Mouse (Mus musculus) macrophage (primary cell): ENCODE measurements around the gene Rilpl1. TPM values are rescaled to one million over a fixed set of nuclear protein-coding genes. Genes with fewer than 3 reads are reported as not detected.

Experiments
- H3K27ac ChIP-seq: fragments of 350-480 bp; formaldehyde crosslinking; 2 replicates; pipeline ENCODE4 v1.9.0; 2021
- H3K36me3 ChIP-seq: fragments of 350-480 bp; formaldehyde crosslinking; 2 replicates; pipeline ENCODE4 v1.9.0; 2021; ENCODE audit errors: inconsistent target
- H3K4me3 ChIP-seq: fragments of 350-480 bp; formaldehyde crosslinking; 2 replicates; pipeline ENCODE4 v1.9.0; 2021; ENCODE audit errors: inconsistent target
- H3K79me2 ChIP-seq: fragments of 350-480 bp; formaldehyde crosslinking; 2 replicates; pipeline ENCODE4 v1.9.0; 2021; ENCODE audit errors: inconsistent target
- WGBS: methylation state at CpG from one replicate; pipeline ENCODE4 v1.1.7; 2026; ENCODE audit warnings: inconsistent platforms; ENCODE audit not compliant: missing documents; 5-methylcytosine and 5-hydroxymethylcytosine counted together
- polyA plus RNA-seq: library from polyadenylated mRNA; stranded (reverse); fragments of 250-400 nt; gene quantifications from 3 replicates; pipeline ENCODE4 v1.2.4, GENCODE M21; 2018; ENCODE audit warnings: inconsistent platforms

Gene Rilpl1
- polyA plus RNA-seq, 1 experiment from 2014 or later = 9.6 TPM

DNA sequence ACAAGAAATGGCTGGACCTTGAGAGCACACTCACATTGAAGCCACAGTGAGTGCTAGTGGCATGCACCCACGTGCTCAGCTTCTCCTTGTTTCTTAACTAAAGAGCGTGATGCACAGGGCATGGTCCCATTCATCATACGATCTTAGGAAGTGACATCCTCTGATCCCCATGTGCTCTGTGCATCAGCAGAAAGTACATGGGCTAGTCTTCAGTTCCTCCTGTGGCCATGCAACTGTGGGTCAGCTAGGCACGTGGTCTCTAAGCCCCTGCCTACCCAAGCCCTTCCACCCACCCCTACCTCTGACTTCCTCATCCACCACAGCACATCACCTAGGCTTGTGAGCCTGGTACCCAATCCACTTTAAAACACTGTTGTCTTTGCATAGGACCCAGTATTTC is 38.6 kb downstream of the Rilpl1 start:
- Histone ChIP-seq H3K79me2 (peaks cover 13% of the 10 kb centered on the region; the same call in 1 of the 2 replicates), H3K27ac (peak overlapping the region; percentile 87), H3K36me3 (no peaks in the 10 kb centered on the region), H3K4me3 (no peak overlapping the region)
- 11% methylated on average over 4 of the region's 4 CpGs for WGBS

DNA sequence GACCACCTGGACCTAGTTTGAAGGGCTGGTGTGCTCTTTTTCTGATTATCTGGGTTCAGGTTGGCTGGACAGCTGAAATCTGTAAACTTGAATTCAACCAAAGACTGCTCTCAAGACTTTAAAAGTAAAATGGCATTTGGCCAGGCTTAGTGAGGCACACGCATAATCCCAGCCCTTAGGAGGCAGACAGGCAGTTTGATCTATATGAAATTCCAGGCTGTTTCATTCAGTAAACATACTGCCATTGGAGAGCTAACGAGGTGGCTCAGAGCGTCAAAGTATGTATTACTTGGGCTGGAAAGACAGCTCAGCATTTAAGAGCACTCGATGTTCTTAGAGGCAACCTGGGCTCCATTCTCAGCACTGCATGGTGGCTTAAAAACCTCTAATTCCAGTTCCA is 39.5 kb downstream of the Rilpl1 start:
- no peaks in the 10 kb centered on the region for H3K36me3 ChIP-seq
- peak overlapping the region; percentile 87 for H3K27ac ChIP-seq
- no peak overlapping the region for H3K4me3 ChIP-seq
- WGBS = 93% methylated on average over 4 of the region's 4 CpGs
- peaks cover 13% of the 10 kb centered on the region; the same call in 1 of the 2 replicates for H3K79me2 ChIP-seq

DNA sequence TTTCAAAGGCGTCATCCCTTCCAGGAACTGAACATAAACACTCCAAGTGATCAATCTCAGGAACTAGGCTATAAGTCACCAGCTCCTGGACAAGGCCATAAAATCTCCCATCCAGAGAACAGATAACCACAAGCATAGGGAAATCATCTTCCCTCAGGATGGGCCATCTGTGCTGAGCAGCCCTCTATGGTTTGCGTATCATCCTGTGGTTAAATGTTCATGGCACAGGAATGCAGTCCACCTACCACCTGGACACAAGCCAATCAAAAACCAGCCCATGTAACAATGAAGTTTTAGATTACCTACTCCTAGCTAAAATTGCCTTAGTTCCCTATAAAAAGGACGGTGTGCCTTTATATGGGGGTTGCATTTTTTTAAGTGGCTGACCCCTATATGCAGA is 42.3 kb downstream of the Rilpl1 start:
- Histone ChIP-seq H3K36me3 (no peaks in the 10 kb centered on the region), H3K79me2 (peaks cover 37% of the 10 kb centered on the region; the same call in 1 of the 2 replicates), H3K4me3 (no peak overlapping the region), H3K27ac (no peak overlapping the region)
- 89% methylated on average over 3 of the region's 3 CpGs for WGBS

DNA sequence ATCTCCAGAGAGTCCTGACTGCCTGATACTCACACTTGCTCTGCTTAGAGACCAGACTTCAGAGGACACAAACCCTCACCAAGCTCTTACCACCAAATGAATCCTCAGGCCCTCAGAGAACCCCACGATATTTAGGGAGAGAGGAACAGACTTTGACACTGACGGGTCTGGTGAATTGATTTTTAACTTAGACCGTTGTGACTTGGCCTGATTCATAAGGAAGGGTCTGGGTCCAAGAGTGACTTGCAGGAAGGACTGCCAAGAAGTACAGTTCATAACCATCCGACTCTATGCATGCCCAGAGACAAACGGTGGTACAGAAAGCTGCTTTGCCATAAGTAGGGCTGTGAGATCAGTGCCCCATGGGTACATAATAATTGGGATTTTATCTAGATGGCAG is 45.5 kb downstream of the Rilpl1 start:
- H3K4me3 ChIP-seq = no peak overlapping the region
- 93% methylated on average over 5 of the region's 5 CpGs for WGBS
- no peaks in the 10 kb centered on the region for H3K36me3 ChIP-seq
- H3K27ac ChIP-seq = no peak overlapping the region
- peaks cover 50% of the 10 kb centered on the region; the same call in 1 of the 2 replicates for H3K79me2 ChIP-seq

DNA sequence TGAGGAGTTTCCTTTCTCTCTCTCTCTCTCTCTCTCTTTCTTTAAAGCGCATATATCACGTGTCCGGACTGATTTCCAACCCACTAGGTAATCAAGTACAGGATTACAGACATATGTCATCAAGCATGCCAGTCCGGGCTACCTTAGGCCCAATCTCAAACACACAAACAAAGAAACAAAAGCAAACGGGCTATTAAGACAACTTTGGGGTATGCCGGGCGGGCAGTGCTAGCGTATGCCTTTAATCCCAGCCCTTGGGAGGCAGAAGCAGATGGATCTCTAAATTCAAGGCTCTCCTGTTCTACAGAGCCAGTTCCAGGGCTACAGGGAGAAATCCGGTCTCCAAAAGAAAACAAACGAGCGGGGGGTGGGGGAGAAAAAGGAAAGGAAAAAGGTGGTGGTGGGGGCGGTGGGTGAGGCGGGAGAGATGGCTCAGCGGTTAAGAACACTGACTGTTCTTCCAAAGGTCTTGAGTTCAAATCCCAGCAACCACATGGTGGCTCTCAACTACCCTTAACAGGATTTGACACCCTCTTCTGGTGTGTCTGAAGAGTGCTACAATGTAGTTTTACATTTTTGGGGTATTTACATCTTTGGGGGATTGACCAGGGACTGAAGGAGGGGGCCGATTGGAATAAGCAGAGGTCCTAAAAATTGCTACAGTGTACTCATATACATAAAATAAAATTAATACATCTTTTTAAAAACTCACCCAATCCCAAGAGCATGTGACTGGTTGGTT is 47.4 kb downstream of the Rilpl1 start:
- H3K4me3 ChIP-seq = peak overlapping the region; percentile 75
- WGBS = 7% methylated on average over 12 of the region's 15 CpGs
- no peaks in the 10 kb centered on the region for H3K36me3 ChIP-seq
- peak overlapping the region; percentile 86 for H3K27ac ChIP-seq
- peaks cover 42% of the 10 kb centered on the region; the same call in 1 of the 2 replicates for H3K79me2 ChIP-seq

DNA sequence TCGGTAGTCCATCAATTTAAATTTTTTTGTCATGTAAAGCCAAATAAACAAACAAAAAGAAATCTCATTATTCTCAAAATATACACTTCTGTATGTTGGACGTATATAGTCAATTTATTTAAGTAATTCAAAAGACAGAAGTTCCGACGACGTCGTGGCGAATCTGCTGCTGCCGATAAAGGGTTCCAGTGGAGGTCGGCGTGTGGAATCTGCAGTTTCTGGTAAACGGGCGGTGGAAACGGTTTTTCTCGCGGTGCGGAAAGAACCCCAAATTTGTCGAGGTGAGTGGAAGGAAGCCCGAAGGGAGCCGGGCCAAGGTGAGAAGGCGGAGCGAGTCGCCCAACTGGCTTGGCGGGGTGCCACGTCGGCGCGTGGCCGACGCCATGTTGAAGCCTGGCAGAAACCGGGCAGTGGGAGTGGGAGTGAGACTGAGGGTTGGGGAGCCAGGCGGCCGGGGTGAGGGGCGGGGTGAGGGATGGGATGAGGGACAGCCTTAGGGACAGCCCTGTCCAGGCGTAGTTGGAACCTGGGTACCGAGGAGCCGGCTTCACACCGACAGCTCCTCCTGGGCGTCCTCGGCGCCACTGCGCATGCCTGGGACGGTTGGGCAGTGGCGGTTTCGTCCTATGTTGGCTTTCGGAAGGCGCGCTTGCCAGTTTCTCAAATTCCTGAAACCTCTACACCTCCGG is 48.1 kb downstream of the Rilpl1 start, which contains the start of gene Snrnp35:
Gene Snrnp35 (plus strand): TSS at position 169 of the 689 bp plus-strand sequence.
- peak within 1 kb of the TSS; percentile 75 for H3K4me3 ChIP-seq
- H3K36me3 ChIP-seq = no peaks in the 10 kb centered on the region
- H3K79me2 ChIP-seq = peaks cover 39% of the 10 kb centered on the region
- peak within 1 kb of the TSS; percentile 86 for H3K27ac ChIP-seq
- under 1% methylated on average over 48 of the region's 48 CpGs for WGBS

DNA sequence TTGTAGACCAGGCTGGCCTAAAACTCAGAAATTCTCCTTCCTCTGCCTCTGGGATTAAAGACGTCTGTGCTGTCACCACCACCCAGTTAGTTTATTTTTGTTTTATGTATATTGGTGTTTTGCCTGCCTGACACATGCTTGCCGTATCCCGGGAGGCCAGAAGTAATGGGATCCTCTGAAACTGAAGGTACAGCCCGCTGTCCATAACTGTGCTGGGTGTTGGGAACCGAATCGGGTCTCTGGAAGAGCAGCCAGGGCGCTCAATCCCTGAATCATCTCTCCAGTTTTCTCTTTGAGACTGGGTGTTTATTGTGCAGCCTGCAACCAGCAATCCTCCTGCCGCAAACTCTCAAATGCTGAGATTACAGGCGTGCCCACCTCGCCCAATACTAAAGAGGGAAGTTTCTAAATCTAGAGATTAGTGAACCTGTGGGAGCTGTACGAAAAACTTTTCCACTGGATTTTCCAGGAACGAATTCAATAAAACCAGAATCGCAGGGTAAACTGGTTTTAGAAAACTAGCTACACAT is 48.7 kb downstream of the Rilpl1 start:
- 3% methylated on average over 13 of the region's 13 CpGs for WGBS
- peaks cover 45% of the 10 kb centered on the region for H3K79me2 ChIP-seq
- H3K36me3 ChIP-seq = no peaks in the 10 kb centered on the region
- H3K4me3 ChIP-seq = peak overlapping the region; percentile 75
- peak overlapping the region; percentile 86 for H3K27ac ChIP-seq

DNA sequence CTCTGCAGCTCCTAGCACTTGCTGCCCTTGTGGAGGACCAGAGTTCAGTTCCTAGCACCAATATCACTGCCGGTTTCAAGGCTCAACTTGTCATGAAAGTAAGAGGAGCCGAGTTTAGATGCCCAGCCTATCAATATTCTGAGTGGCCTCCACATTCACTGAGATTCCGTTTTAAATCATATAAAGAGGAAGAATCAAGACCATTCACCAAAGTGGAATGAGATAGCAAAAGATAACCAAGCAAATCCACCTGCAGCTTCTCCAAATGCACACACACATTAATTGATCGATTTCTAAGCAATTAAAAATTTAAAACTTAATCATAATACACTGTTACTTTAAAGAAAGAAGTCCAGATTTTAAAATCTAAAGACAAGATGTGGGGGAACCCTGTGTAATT is 49.5 kb downstream of the Rilpl1 start:
- Histone ChIP-seq H3K4me3 (peak overlapping the region; percentile 75; the same call in 1 of the 2 replicates), H3K27ac (peak overlapping the region; percentile 86), H3K79me2 (peaks cover 53% of the 10 kb centered on the region), H3K36me3 (no peaks in the 10 kb centered on the region)
- 76% methylated on average over 4 of the region's 4 CpGs for WGBS

DNA sequence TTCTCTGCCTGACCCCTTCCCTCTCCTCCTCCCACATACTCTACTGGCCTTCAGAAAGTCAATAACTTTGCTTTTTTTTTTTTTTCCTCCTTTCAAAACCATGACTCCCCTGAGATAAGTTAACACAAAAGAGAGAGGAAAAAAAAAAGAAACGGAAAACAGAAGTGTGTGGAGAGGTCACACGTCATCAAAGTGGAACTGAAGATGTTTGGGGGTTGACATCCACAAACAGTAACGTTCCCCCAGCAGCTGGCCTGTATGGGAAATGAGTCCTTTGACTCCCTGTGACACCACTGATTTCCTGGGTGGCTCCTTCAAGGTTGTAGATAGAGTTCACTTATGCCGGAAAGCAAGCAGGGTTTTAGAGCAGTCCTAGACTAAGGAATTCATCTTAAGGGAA is 51.1 kb downstream of the Rilpl1 start:
- peaks cover 54% of the 10 kb centered on the region for H3K79me2 ChIP-seq
- peak overlapping the region; percentile 92 for H3K27ac ChIP-seq
- H3K4me3 ChIP-seq = peak overlapping the region; percentile 1; the same call in 1 of the 2 replicates
- H3K36me3 ChIP-seq = no peaks in the 10 kb centered on the region
- WGBS = 6% methylated on average over 4 of the region's 4 CpGs

DNA sequence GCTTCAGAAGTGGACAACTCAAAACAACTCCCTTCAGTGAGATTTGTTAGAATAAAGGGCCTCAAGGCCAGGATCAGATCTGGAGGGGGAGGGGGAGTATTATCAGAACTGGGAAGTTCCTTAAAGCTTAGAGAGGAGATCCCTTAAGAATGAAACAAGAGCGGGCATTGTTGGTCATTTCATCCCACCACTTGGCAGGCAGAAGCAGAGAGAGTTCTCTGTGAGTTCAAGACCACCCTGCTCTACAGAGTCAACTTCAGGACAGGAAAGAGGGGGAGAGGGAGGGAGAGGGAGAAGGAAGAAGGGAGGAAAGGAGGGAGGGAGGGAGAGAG is 52.4 kb downstream of the Rilpl1 start:
- peak overlapping the region; percentile 92 for H3K27ac ChIP-seq
- no peak overlapping the region for H3K4me3 ChIP-seq
- 25% methylated on average over 1 of the region's 1 CpGs for WGBS
- H3K79me2 ChIP-seq = peaks cover 54% of the 10 kb centered on the region
- no peaks in the 10 kb centered on the region for H3K36me3 ChIP-seq

DNA sequence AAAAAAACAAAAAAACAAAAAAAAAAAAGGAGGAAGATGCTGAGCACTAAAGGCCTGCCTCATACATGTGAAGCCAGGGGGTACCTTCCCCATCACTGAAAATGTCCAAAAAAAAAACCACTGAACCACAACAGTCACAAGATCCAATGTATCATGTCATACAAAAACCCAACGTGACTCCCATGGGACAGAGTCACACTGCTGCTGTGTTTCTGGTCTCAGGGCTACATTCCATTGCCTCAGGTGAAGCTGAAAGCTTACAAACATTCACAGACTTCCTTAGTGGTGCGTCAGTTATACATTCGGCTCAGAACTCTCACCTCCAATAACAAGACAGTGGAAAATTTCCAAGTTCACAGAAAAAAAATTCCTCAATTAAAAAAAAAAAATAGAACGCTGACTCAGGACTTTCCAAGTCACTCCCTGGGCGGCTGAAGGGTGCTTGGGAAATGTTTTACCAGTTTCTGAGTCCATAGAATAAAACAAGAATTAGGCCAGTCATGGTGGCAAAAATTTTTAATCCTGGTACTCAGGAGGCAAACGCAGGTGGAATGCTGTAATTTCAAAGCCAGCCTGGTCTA is 60.5 kb downstream of the Rilpl1 start:
- no peak overlapping the region for H3K4me3 ChIP-seq
- WGBS = 85% methylated on average over 6 of the region's 6 CpGs
- peaks cover 63% of the 10 kb centered on the region for H3K79me2 ChIP-seq
- H3K36me3 ChIP-seq = peaks cover 24% of the 10 kb centered on the region
- H3K27ac ChIP-seq = no peak overlapping the region

DNA sequence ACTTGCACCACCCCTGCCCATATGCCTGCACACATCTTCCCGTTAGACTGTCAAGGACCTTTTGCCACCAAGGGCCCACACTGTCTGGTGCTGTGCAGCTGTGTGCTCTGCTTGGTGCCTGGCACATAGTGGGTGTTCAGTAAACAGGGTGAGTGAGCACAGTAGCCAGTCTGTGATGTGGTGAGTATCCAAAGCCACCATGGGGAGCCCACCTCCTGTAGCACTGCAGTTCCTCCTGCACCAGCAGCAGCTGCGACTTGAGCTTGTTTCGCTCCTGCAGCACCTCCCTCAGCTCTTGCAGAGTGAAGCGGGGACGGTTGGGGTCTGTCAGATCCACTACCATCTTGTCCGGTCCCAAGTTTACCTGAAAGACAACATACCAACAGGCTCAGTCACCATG is 61.7 kb downstream of the Rilpl1 start:
- WGBS = 94% methylated on average over 6 of the region's 6 CpGs
- H3K36me3 ChIP-seq = peaks cover 34% of the 10 kb centered on the region
- peaks cover 53% of the 10 kb centered on the region for H3K79me2 ChIP-seq
- H3K4me3 ChIP-seq = no peak overlapping the region
- H3K27ac ChIP-seq = no peak overlapping the region

DNA sequence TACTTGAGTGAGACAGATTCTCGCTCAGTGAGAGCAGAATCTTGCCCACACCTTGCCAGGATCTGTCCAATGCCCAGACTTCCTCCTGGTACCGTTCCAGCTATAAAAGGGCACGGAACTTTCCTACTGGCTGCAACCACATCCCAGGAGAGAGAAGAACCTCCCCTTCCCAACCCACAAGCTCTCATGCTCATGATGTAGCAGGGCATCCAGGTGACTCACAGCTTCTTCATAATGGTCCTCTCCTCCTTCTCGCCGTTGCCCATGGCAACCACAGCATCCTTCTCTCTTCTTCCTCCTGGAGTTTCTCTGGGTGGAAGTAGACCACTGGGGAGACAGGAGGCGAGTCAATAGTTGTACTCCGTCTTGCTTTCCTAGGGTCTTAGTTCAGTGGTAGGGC is 62.8 kb downstream of the Rilpl1 start:
- peaks cover 42% of the 10 kb centered on the region for H3K79me2 ChIP-seq
- no peak overlapping the region for H3K27ac ChIP-seq
- H3K4me3 ChIP-seq = no peak overlapping the region
- 81% methylated on average over 7 of the region's 7 CpGs for WGBS
- H3K36me3 ChIP-seq = peaks cover 43% of the 10 kb centered on the region

DNA sequence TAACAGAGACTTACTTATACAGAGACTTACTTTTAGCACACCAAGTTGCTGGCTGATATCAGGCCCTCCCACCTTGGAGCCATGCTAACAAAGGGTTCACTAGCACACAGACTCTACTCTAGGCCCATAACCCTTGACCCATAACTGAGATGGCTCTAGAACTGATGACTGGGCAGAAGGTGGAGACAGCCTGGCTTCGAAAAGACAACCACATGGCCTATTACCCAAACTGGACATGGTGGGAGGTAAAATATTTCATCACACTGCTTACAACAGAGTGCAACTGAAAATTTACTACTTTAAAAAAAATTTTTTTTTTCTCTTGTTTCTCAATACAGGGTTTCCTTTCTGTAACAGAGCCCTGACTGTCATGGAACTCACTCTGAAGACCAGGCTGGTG is 63.4 kb downstream of the Rilpl1 start:
- H3K4me3 ChIP-seq = no peak overlapping the region
- peaks cover 36% of the 10 kb centered on the region for H3K79me2 ChIP-seq
- WGBS = 22% methylated on average over 1 of the region's 1 CpGs
- H3K27ac ChIP-seq = no peak overlapping the region
- H3K36me3 ChIP-seq = peaks cover 49% of the 10 kb centered on the region

DNA sequence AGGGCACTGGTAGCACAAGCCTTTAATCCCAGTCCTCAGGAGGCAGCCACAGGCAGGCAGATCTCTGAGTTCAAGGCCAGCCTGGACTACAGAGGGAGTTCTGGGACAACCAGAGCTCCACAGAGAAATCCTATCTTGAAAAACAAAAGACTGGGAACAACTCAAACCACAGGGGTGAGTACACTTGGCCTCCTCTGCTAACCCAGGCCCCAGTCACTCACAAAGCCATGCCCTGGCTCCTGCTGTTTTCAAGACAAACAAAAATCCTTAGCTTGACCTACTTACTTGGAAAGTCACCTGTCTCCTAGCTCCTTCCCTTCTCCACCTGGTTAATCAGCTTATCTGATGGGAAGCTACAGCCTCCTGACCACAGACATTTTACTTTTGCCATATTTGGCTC is 66.3 kb downstream of the Rilpl1 start:
- peaks cover 9% of the 10 kb centered on the region; the same call in 1 of the 2 replicates for H3K79me2 ChIP-seq
- H3K27ac ChIP-seq = no peak overlapping the region
- H3K4me3 ChIP-seq = no peak overlapping the region
- H3K36me3 ChIP-seq = peaks cover 75% of the 10 kb centered on the region
